Mouse (Mus musculus) cortical plate, adult 2 months (tissue): ENCODE data around the gene Dyrk2. TPM values are rescaled to one million over a fixed set of nuclear protein-coding genes. Genes with fewer than 3 reads are reported as not detected.

Experiments used
- H3K27ac ChIP-seq: fragments of 200-500 bp; 2 replicates; pipeline ENCODE4 v1.5.1; 2012; ENCODE audit warnings: low read length, control low read depth, inconsistent platforms; ENCODE audit not compliant: insufficient read depth
- H3K4me1 ChIP-seq: fragments of 200-500 bp; 2 replicates; pipeline ENCODE4 v1.6.1; 2011; ENCODE audit warnings: low read length; ENCODE audit not compliant: control insufficient read depth, insufficient read depth
- H3K4me3 ChIP-seq: fragments of 200-500 bp; 2 replicates; pipeline ENCODE4 v1.5.1; 2011; ENCODE audit warnings: mild to moderate bottlenecking, low read length, control low read depth; ENCODE audit not compliant: insufficient read depth
- CTCF ChIP-seq: fragments of 200-500 bp; IDR thresholded peaks from 2 replicates; pipeline ENCODE4 v1.5.1; 2011; ENCODE audit warnings: mild to moderate bottlenecking, control low read depth, low read length; ENCODE audit not compliant: insufficient read depth; ENCODE audit errors: extremely low read depth
- POLR2A ChIP-seq: fragments of 200-500 bp; IDR thresholded peaks from 2 replicates; pipeline ENCODE4 v1.6.1; 2011; ENCODE audit warnings: mild to moderate bottlenecking, low read length, control low read depth; ENCODE audit not compliant: insufficient read depth; ENCODE audit errors: extremely low read depth
- polyA plus RNA-seq: library from polyadenylated mRNA; depleted of rRNA; stranded (reverse); fragments of >200 nt; gene quantifications from 2 replicates; pipeline ENCODE4 v1.2.3, GENCODE M21; 2012

Gene Dyrk2
- polyA plus RNA-seq, 1 experiment: 23.3 TPM

DNA sequence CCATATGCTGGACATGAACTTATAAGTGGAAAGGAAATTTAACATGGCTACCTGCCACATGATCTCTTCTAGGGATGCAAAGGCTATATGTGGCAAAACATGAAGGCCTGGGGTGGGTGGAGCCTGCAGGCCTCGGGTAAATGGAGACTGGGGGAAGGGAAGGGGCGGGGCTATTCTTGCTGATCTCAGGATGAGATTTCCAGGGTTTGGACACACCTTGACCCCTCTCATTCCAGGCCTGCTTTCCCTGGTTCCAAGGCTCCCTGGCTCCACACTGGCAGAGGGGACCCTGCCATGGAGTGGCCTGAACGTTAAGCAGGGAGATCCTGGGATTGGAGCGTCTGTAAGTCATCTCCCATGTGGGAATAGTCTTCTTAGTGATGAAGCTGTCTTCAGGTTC lies 21.5 kb downstream of the Dyrk2 start:
- H3K4me3 ChIP-seq: no peak overlapping the region
- no peak overlapping the region for H3K27ac ChIP-seq
- TF ChIP-seq POLR2A (no peak), CTCF (no peak)
- no peaks in the 10 kb centered on the region; the same call in 1 of the 2 replicates for H3K4me1 ChIP-seq

DNA sequence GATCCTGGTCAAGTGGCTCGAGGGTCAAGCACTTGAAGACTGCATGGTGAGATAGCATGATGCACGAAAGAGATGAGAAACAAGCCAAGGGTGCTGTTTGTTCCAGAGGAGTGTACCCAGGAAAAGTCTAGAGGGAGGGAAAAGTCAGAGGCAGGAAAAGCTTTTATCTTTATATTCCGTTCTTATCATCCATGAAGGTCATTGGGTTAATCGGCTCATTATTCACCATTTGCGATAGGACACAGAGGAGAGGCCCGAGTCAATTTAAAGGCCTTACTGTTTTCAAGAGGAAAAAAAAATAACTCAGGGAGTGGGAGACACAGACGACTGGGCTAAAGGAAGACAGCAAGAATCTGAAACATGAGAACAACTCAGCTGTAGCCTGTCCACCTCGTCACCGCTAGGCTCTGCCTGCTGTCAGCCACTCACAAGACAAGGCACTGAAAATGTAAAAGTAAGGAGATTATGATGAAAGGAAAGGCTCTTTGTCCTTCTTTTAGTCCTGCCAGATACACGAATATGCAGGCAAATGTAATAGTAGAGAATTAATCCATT lies 22.9 kb downstream of the Dyrk2 start:
- Histone ChIP-seq H3K27ac (no peak overlapping the region), H3K4me3 (no peak overlapping the region), H3K4me1 (no peaks in the 10 kb centered on the region)
- TF ChIP-seq CTCF (no peak), POLR2A (no peak)

GRCm38 (mm10) chr10:118840598-118840997 lies 29.4 kb downstream of the Dyrk2 start:
- Histone ChIP-seq H3K4me1 (no peaks in the 10 kb centered on the region; the same call in 1 of the 2 replicates), H3K4me3 (no peak overlapping the region), H3K27ac (no peak overlapping the region)
- no peak for TF ChIP-seq CTCF

DNA sequence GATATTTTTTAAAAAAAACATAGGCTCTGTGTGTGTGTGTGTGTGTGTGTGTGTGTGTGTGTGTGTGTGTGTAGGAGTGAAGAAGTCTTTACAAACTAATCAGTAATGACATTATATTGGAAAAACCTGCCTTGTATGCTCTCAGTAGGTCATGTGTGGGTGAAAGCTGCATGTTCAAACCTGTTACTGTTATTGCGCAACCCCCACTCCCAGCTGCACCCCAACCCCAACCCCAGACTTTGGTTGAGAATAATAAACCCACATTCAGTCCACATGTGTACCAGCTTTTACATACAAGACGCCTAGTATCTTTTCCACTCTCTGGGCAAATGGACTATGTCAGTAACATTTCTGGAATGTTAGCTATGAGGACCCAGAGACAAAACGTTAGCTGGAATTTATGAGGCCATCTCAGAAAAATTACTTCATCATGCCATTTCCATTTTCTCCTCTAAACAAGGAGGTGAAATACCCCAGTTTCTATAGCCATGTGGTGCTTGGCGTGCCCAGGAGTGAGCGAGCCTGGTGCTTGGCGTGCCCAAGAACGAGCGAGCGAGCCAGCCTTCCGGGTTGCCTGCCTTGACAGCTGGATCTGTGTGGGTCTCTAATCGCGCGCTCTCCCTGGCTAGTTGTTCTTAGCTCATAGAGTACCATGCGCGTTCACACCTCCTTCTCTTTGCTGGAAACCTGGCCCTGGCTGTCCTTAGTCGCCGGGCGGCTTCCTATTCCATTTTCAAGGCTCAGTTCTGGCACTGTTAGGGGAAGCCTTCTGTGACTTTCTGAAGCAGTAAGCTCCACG lies 30.5 kb downstream of the Dyrk2 start:
- TF ChIP-seq POLR2A (no peak), CTCF (no peak)
- Histone ChIP-seq H3K4me3 (no peak overlapping the region), H3K4me1 (no peaks in the 10 kb centered on the region; the same call in 1 of the 2 replicates), H3K27ac (no peak overlapping the region)

DNA sequence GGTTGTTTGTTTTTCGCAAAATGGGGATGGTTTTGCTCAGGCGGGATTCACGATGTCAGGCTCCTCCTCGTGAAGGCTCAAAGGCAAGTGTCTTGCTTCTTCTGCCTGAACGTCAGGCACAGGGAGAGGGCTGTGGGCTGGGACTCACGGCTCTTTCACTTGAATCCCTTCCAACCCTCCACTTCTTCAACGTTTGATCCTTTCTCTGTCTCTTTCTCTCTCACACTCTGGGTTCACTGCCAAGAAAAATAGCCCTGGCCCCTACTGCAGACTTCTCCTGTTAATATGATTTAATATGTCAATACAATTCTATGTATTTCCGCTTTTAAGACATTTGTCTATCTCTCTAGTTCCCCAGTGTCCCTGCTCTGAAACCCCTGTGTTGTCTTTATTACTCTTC lies 32.4 kb downstream of the Dyrk2 start:
- Histone ChIP-seq H3K4me3 (no peak overlapping the region), H3K27ac (no peak overlapping the region), H3K4me1 (no peaks in the 10 kb centered on the region; the same call in 1 of the 2 replicates)
- no peak for TF ChIP-seq POLR2A
- no peak for TF ChIP-seq CTCF

DNA sequence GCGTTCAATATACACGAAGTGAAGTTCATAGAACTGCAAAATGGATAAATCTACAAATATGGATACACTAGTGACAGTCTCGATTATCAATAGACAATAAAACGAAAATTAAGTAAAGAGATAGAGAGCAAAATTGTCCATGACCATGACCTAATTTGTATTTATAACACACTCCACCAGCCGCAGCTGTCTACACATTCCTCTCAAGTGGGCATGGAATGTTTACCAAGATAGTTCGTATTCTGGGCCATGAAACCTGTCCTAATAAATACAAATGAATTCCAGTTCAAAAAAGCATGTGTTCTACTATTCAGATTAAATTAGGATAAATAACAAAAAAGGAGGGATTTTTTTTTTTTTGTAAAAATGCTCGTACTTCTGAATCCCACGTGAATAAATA lies 38.8 kb downstream of the Dyrk2 start:
- TF ChIP-seq POLR2A (no peak), CTCF (no peak)
- H3K4me3 ChIP-seq: no peak overlapping the region
- no peak overlapping the region for H3K27ac ChIP-seq
- no peaks in the 10 kb centered on the region for H3K4me1 ChIP-seq

DNA sequence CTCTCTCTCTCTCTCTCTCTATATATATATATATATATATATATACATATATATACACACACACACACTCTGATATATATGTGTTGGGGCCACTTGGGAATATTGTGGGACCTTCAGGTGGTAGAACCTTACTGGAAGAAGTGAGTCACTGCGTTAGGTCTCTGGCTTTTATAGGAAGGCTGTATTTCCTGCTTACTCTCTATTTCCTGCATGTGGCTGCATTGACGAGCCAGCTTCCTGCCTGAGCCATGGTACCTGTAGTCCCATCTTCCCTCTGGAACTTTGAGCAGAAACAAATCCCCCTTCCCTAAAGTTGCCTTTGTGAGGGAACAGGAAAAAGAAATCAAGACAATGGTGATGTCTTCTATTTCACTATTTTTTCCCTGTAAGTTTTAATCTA lies 40.4 kb downstream of the Dyrk2 start:
- no peak for TF ChIP-seq POLR2A
- no peak for TF ChIP-seq CTCF
- no peak overlapping the region for H3K27ac ChIP-seq
- no peaks in the 10 kb centered on the region for H3K4me1 ChIP-seq
- no peak overlapping the region for H3K4me3 ChIP-seq

- no peaks in the 10 kb centered on the region for H3K4me1 ChIP-seq
- H3K27ac ChIP-seq: no peak overlapping the region
- no peak for TF ChIP-seq CTCF
- no peak for TF ChIP-seq POLR2A
- H3K4me3 ChIP-seq: no peak overlapping the region
These were observed 42.9 kb downstream of the Dyrk2 start for GRCm38 (mm10) chr10:118827116-118827515.

DNA sequence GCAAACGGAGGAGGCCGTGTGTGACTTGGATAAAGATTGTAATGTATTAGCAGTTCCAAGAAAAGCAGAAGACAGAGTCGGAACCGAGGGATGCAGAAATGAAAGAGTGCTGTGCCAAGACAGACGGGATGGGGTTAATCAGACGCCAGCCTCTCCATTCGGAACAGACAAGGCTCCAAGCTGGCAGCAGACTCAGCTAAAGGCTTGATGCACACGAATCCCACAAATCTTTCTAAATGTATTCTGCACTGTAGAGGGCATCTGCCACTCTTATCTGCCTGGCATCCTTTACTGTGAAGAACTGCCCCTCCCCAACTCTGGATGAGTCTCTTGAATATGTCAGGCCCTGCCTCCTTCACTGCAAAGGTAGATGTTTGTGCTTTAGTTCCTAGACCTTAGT lies 45.2 kb downstream of the Dyrk2 start:
- no peak overlapping the region for H3K27ac ChIP-seq
- no peak for TF ChIP-seq POLR2A
- no peak for TF ChIP-seq CTCF
- no peaks in the 10 kb centered on the region; the same call in 1 of the 2 replicates for H3K4me1 ChIP-seq
- no peak overlapping the region for H3K4me3 ChIP-seq

DNA sequence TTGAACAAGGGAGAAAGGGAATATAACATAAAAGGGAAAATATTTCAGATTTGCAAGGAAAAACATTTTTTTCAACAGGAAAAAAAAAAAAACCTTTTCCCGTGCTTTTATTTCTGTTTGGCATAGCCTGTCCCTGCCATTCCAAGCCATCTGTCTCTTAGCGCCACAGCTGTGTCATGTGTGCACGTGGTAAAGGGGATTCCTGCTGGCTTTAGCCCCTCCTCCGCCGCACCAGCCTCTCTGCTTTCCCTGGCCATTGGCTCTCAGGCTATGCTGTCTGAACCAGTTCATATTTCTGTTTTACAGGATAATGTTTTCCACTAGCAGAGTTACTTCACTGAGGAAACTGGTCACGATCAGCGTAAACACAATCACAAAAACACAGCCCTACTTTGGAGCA lies 49.1 kb downstream of the Dyrk2 start:
- Histone ChIP-seq H3K27ac (no peak overlapping the region), H3K4me1 (no peaks in the 10 kb centered on the region; the same call in 1 of the 2 replicates), H3K4me3 (no peak overlapping the region)
- TF ChIP-seq CTCF (no peak), POLR2A (no peak)
